Mouse (Mus musculus) spleen, embryonic (tissue): ENCODE results near the gene Emid1.

Experiments used
- CTCF ChIA-PET: fragments of 350-600 bp; sonication (Branson Sonifier 250); formaldehyde crosslinking; loops from one replicate; lab custom pipeline; 2022; lab: Charles Lee

Emid1 gene

GRCm38 (mm10) chr11:5151680-5152337 is at the start of gene Emid1:
Emid1 (minus strand) TSS chr11:5152257.
- CTCF ChIA-PET, result no interaction called here

- CTCF ChIA-PET, result no interaction called here
Measured at GRCm38 (mm10) chr11:5199879-5200278, 47.8 kb upstream of the Emid1 start.

GRCm38 (mm10) chr11:5197068-5197467 is 45.0 kb upstream of the Emid1 start:
- CTCF ChIA-PET, result no interaction called here

GRCm38 (mm10) chr11:5196583-5196982 is 44.5 kb upstream of the Emid1 start:
- CTCF ChIA-PET, result no interaction called here

- CTCF ChIA-PET, result no interaction called here
Measured at GRCm38 (mm10) chr11:5193576-5193881, 41.5 kb upstream of the Emid1 start.

- CTCF ChIA-PET, result no interaction called here
Measured at GRCm38 (mm10) chr11:5192840-5193575, 41.0 kb upstream of the Emid1 start.

- CTCF ChIA-PET, result no interaction called here
Measured at GRCm38 (mm10) chr11:5192084-5192516, 40.0 kb upstream of the Emid1 start.

- CTCF ChIA-PET, result no interaction called here
Measured at GRCm38 (mm10) chr11:5189239-5189933, 37.3 kb upstream of the Emid1 start.

- CTCF ChIA-PET, result no interaction called here
Measured at GRCm38 (mm10) chr11:5188170-5188569, 36.1 kb upstream of the Emid1 start.

- CTCF ChIA-PET, result interaction anchor here (0.9 kb wide), 1 partner anchor 86 kb away, joined by 3 read pairs; no protein-coding TSS in a partner anchor
Measured at GRCm38 (mm10) chr11:5184832-5185231, 32.8 kb upstream of the Emid1 start.

- CTCF ChIA-PET, result no interaction called here
Measured at GRCm38 (mm10) chr11:5184250-5184649, 32.2 kb upstream of the Emid1 start.

- CTCF ChIA-PET, result no interaction called here
Measured at GRCm38 (mm10) chr11:5182870-5183269, 30.8 kb upstream of the Emid1 start.

GRCm38 (mm10) chr11:5181850-5182404 is 29.9 kb upstream of the Emid1 start:
- CTCF ChIA-PET, result no interaction called here

GRCm38 (mm10) chr11:5179391-5179790 is 27.3 kb upstream of the Emid1 start:
- CTCF ChIA-PET, result no interaction called here

GRCm38 (mm10) chr11:5177171-5177570 is 25.1 kb upstream of the Emid1 start:
- CTCF ChIA-PET, result interaction anchor here (0.7 kb wide), 1 partner anchor 13 kb away, joined by 3 read pairs; no protein-coding TSS in a partner anchor

- CTCF ChIA-PET, result interaction anchor here (0.7 kb wide), 1 partner anchor 13 kb away, joined by 3 read pairs; no protein-coding TSS in a partner anchor
Measured at GRCm38 (mm10) chr11:5176685-5177084, 24.6 kb upstream of the Emid1 start.

- CTCF ChIA-PET, result no interaction called here
Measured at GRCm38 (mm10) chr11:5175866-5176265, 23.8 kb upstream of the Emid1 start.

- CTCF ChIA-PET, result no interaction called here
Measured at GRCm38 (mm10) chr11:5175141-5175540, 23.1 kb upstream of the Emid1 start.

GRCm38 (mm10) chr11:5172861-5173260 is 20.8 kb upstream of the Emid1 start:
- CTCF ChIA-PET, result no interaction called here

- CTCF ChIA-PET, result no interaction called here
Measured at GRCm38 (mm10) chr11:5167311-5167710, 15.3 kb upstream of the Emid1 start.

GRCm38 (mm10) chr11:5165471-5165916 is 13.4 kb upstream of the Emid1 start:
- CTCF ChIA-PET, result no interaction called here

- CTCF ChIA-PET, result interaction anchor here (0.6 kb wide), 1 partner anchor 13 kb away, joined by 3 read pairs; no protein-coding TSS in a partner anchor
Measured at GRCm38 (mm10) chr11:5164310-5164709, 12.3 kb upstream of the Emid1 start.
